Mouse (Mus musculus): ENCODE results near the gene Sulf2.

- TF ChIP-seq CTCF (IDR thresholded peaks at IDR 0.05; ENCODE audit: extremely low read depth, insufficient read depth, insufficient read length, insufficient replicate concordance): no peak
- no peak for TF ChIP-seq POLR2A (IDR thresholded peaks at IDR 0.05; ENCODE audit: low read depth, low read length)
Observed at GRCm38 (mm10) chr2:166190816-166191215, 35.4 kb upstream of the Sulf2 start.

Measured in spleen, adult 2 months (tissue).